Mouse (Mus musculus): ENCODE measurements at regions not wholly inside any gene's neighbourhood (a gene's known extent, or its start where the extent isn't known, plus 50 kb on each side); places are given as distances from the start of the nearest gene placed in this dataset.
"Not testable (repeated sequence)": the region's sequence is repeated elsewhere in the genome, so short reads cannot be mapped to it uniquely, and the experiment has no call there.

- DNase-seq (ENCODE audit: low spot score) = no peak
Measured at GRCm38 (mm10) chr2:100918122-100918521, 706.4 kb upstream of the Rag2 start.

- no peak for DNase-seq (ENCODE audit: low spot score)
Measured at GRCm38 (mm10) chr2:100919537-100920212, 704.8 kb upstream of the Rag2 start.

- not testable (repeated sequence) for DNase-seq (ENCODE audit: low spot score)
Measured at GRCm38 (mm10) chr2:100948632-100949031, 675.9 kb upstream of the Rag2 start.

- DNase-seq (ENCODE audit: low spot score) = no peak
Measured at GRCm38 (mm10) chr2:100959412-100959811, 665.1 kb upstream of the Rag2 start.

- DNase-seq (ENCODE audit: low spot score) = no peak
Measured at GRCm38 (mm10) chr2:100964584-100964983, 659.9 kb upstream of the Rag2 start.

GRCm38 (mm10) chr2:100977202-100977601 lies 647.3 kb upstream of the Rag2 start:
- DNase-seq (ENCODE audit: low spot score) = no peak

- no peak for DNase-seq (ENCODE audit: low spot score)
Measured at GRCm38 (mm10) chr2:100982362-100982761, 642.2 kb upstream of the Rag2 start.

- DNase-seq (ENCODE audit: low spot score) = no peak
Measured at GRCm38 (mm10) chr2:101015353-101015752, 609.2 kb upstream of the Rag2 start.

GRCm38 (mm10) chr2:101019384-101019783 lies 605.1 kb upstream of the Rag2 start:
- DNase-seq (ENCODE audit: low spot score) = no peak

- DNase-seq (ENCODE audit: low spot score) = no peak
Measured at GRCm38 (mm10) chr2:101021515-101021914, 603.0 kb upstream of the Rag2 start.

- DNase-seq (ENCODE audit: low spot score) = no peak
Measured at GRCm38 (mm10) chr2:101043050-101043449, 581.5 kb upstream of the Rag2 start.

- no peak for DNase-seq (ENCODE audit: low spot score)
Measured at GRCm38 (mm10) chr2:101062939-101063338, 561.6 kb upstream of the Rag2 start.

GRCm38 (mm10) chr2:101074990-101075389 lies 549.5 kb upstream of the Rag2 start:
- DNase-seq (ENCODE audit: low spot score) = no peak

- DNase-seq (ENCODE audit: low spot score) = no peak
Measured at GRCm38 (mm10) chr2:101080231-101080630, 544.3 kb upstream of the Rag2 start.

GRCm38 (mm10) chr2:101083813-101084212 lies 540.7 kb upstream of the Rag2 start:
- no peak for DNase-seq (ENCODE audit: low spot score)

GRCm38 (mm10) chr2:101084648-101085047 lies 539.9 kb upstream of the Rag2 start:
- DNase-seq (ENCODE audit: low spot score) = no peak

GRCm38 (mm10) chr2:101107183-101107872 lies 517.2 kb upstream of the Rag2 start:
- no peak for DNase-seq (ENCODE audit: low spot score)

- no peak for DNase-seq (ENCODE audit: low spot score)
Measured at GRCm38 (mm10) chr2:101136867-101137266, 487.7 kb upstream of the Rag2 start.

GRCm38 (mm10) chr2:101139931-101140330 lies 484.6 kb upstream of the Rag2 start:
- DNase-seq (ENCODE audit: low spot score) = no peak

- DNase-seq (ENCODE audit: low spot score) = no peak
Measured at GRCm38 (mm10) chr2:101156755-101157271, 467.7 kb upstream of the Rag2 start.

GRCm38 (mm10) chr2:101159276-101159675 lies 465.2 kb upstream of the Rag2 start:
- DNase-seq (ENCODE audit: low spot score) = peak; percentile 22

GRCm38 (mm10) chr2:101165942-101166341 lies 458.6 kb upstream of the Rag2 start:
- no peak for DNase-seq (ENCODE audit: low spot score)

- DNase-seq (ENCODE audit: low spot score) = no peak
Measured at GRCm38 (mm10) chr2:101172806-101173205, 451.7 kb upstream of the Rag2 start.
